Mouse (Mus musculus): ENCODE results near the gene Plekhg4. TPM values are rescaled to one million over a fixed set of nuclear protein-coding genes. Genes with fewer than 3 reads are reported as not detected.

The Plekhg4 gene
- polyA plus RNA-seq, 1 experiment: not detected

GRCm38 (mm10) chr8:105361751-105362702 is 11.0 kb upstream of the Plekhg4 start:
- TF ChIP-seq POLR2A (IDR thresholded peaks at IDR 0.05; ENCODE audit: borderline replicate concordance, low read depth, low read length) (no peak), CTCF (IDR thresholded peaks at IDR 0.05; ENCODE audit: low read depth, low read length) (no peak)
- H3K4me3 ChIP-seq (ENCODE audit: insufficient read depth, low read length): no peak overlapping the region
- peak overlapping the region; percentile 53 for H3K27ac ChIP-seq (ENCODE audit: insufficient read depth, low read depth, low read length)
- peaks cover 16% of the 10 kb centered on the region for H3K4me1 ChIP-seq (ENCODE audit: control insufficient read depth, insufficient read depth, low read length)

- no peak for TF ChIP-seq POLR2A (IDR thresholded peaks at IDR 0.05; ENCODE audit: borderline replicate concordance, low read depth, low read length)
- 0 out of 2 replicates have a peak, but pooled peaks have one; percentile 11 for TF ChIP-seq CTCF (IDR thresholded peaks at IDR 0.05; ENCODE audit: low read depth, low read length)
- H3K4me3 ChIP-seq (ENCODE audit: insufficient read depth, low read length): no peak overlapping the region
- no peak overlapping the region for H3K27ac ChIP-seq (ENCODE audit: insufficient read depth, low read depth, low read length)
- peaks cover 10% of the 10 kb centered on the region for H3K4me1 ChIP-seq (ENCODE audit: control insufficient read depth, insufficient read depth, low read length)
Observed at GRCm38 (mm10) chr8:105367107-105367506, 6.0 kb upstream of the Plekhg4 start.

DNA sequence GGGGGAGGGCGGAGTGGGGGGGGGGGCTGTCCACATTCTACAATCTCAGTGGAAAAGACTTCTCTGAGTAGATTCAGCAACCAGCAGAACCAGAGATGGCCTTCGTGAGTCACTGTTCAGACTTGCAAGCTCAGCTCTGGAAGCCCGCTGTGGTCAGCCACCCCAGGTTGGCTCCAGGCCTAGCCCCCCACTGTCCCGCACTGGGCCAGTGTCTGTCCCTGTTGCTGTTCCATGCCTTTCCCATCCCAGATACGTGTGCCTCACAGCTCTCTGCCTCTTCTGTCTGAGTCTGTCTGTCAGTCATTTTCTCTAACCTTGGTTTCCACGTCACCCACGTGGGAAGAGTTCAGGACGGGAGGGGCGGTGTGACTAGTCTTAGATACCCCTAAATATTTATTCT is 601 bp upstream of the Plekhg4 start:
- Histone ChIP-seq H3K4me1 (ENCODE audit: control insufficient read depth, insufficient read depth, low read length) (0 out of 2 replicates have a peak, but pooled peaks cover 2% of the 10 kb centered on the region), H3K4me3 (ENCODE audit: insufficient read depth, low read length) (no peak overlapping the region), H3K27ac (ENCODE audit: insufficient read depth, low read depth, low read length) (no peak overlapping the region)
- TF ChIP-seq POLR2A (IDR thresholded peaks at IDR 0.05; ENCODE audit: borderline replicate concordance, low read depth, low read length) (no peak), CTCF (IDR thresholded peaks at IDR 0.05; ENCODE audit: low read depth, low read length) (no peak)

- Histone ChIP-seq H3K4me3 (ENCODE audit: insufficient read depth, low read length) (no peak overlapping the region), H3K27ac (ENCODE audit: insufficient read depth, low read depth, low read length) (no peak overlapping the region), H3K4me1 (ENCODE audit: control insufficient read depth, insufficient read depth, low read length) (0 out of 2 replicates have a peak, but pooled peaks cover 2% of the 10 kb centered on the region)
- TF ChIP-seq CTCF (IDR thresholded peaks at IDR 0.05; ENCODE audit: low read depth, low read length) (peak; percentile 25; the same call in 1 of the 2 replicates), POLR2A (IDR thresholded peaks at IDR 0.05; ENCODE audit: borderline replicate concordance, low read depth, low read length) (no peak)
Observed at GRCm38 (mm10) chr8:105374513-105374966, 1.5 kb downstream of the Plekhg4 start.

GRCm38 (mm10) chr8:105378673-105379072 is 5.6 kb downstream of the Plekhg4 start:
- H3K4me1 ChIP-seq (ENCODE audit: control insufficient read depth, insufficient read depth, low read length): no peaks in the 10 kb centered on the region

DNA sequence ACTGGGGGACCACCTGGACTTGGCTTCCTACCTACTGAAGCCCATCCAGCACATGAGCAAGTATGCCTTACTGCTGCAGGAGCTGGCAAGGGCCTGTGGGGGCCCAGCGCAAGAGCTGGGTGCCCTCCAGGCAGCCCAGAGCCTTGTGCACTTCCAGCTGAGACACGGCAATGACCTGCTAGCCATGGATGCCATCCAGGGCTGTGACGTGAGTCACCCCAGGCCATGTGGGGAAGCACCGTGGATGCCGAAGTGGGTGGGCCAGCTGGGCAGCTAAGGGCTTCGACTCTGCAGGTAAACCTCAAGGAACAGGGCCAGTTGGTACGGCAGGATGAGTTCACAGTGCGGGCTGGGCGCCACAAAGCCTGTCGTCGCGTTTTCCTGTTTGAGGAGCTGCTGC is 7.2 kb downstream of the Plekhg4 start:
- TF ChIP-seq CTCF (IDR thresholded peaks at IDR 0.05; ENCODE audit: low read depth, low read length) (no peak), POLR2A (IDR thresholded peaks at IDR 0.05; ENCODE audit: borderline replicate concordance, low read depth, low read length) (no peak)
- H3K4me3 ChIP-seq (ENCODE audit: insufficient read depth, low read length): no peak overlapping the region
- no peak overlapping the region for H3K27ac ChIP-seq (ENCODE audit: insufficient read depth, low read depth, low read length)
- H3K4me1 ChIP-seq (ENCODE audit: control insufficient read depth, insufficient read depth, low read length): peaks cover 9% of the 10 kb centered on the region

More at GRCm38 (mm10) chr8:105378673-105379072, 5.6 kb downstream of the Plekhg4 start:
- Histone ChIP-seq H3K27ac (ENCODE audit: insufficient read depth, low read depth, low read length) (no peak overlapping the region), H3K4me3 (ENCODE audit: insufficient read depth, low read length) (no peak overlapping the region)
- no peak for TF ChIP-seq POLR2A (IDR thresholded peaks at IDR 0.05; ENCODE audit: borderline replicate concordance, low read depth, low read length)
- no peak for TF ChIP-seq CTCF (IDR thresholded peaks at IDR 0.05; ENCODE audit: low read depth, low read length)

DNA sequence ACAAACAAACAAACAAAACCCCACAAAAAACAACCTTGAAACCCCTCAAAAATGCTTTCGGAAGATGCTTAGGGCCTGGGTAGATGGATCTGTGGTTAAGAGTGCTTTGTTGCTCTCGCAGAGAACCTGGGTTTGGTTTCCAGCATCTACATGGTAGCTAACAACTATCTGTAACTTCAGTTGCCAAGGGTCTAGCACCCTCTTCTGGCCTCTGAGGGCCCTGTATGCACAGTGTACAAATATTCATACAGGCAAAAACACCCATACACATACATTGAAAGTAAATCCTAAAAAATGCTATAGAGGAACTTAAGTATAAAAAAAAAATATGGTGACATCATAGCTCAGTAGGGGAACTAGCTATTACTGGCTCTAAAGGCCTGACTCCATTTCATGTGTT is 11.0 kb downstream of the Plekhg4 start:
- TF ChIP-seq CTCF (IDR thresholded peaks at IDR 0.05; ENCODE audit: low read depth, low read length): no peak
- TF ChIP-seq POLR2A (IDR thresholded peaks at IDR 0.05; ENCODE audit: borderline replicate concordance, low read depth, low read length): no peak
- peaks cover 18% of the 10 kb centered on the region for H3K4me1 ChIP-seq (ENCODE audit: control insufficient read depth, insufficient read depth, low read length)
- no peak overlapping the region for H3K4me3 ChIP-seq (ENCODE audit: insufficient read depth, low read length)
- no peak overlapping the region for H3K27ac ChIP-seq (ENCODE audit: insufficient read depth, low read depth, low read length)

GRCm38 (mm10) chr8:105387151-105387550 is 14.1 kb downstream of the Plekhg4 start:
- Histone ChIP-seq H3K4me3 (ENCODE audit: insufficient read depth, low read length) (no peak overlapping the region), H3K4me1 (ENCODE audit: control insufficient read depth, insufficient read depth, low read length) (peaks cover 18% of the 10 kb centered on the region), H3K27ac (ENCODE audit: insufficient read depth, low read depth, low read length) (no peak overlapping the region)
- TF ChIP-seq CTCF (IDR thresholded peaks at IDR 0.05; ENCODE audit: low read depth, low read length) (no peak), POLR2A (IDR thresholded peaks at IDR 0.05; ENCODE audit: borderline replicate concordance, low read depth, low read length) (no peak)

DNA sequence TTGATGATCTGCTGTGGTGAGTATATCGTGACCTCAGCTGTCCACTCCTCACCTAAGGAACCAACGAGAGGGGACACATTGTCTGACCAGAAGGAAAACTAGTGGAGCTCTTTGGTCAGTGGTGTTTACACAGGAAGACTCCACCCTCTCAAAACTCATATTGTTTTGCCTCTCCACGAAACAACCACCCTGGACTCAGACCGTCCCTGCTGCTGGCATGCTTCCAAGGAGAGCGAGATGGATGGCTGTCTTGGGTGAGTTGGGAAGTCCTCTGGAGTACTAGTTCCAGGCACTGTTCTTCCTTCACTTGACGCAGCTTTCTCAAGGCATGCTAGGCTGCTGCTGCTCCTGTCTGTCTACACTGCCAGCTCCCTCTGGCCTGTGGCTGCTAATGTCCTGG is 16.0 kb downstream of the Plekhg4 start:
- H3K27ac ChIP-seq (ENCODE audit: insufficient read depth, low read depth, low read length): no peak overlapping the region
- TF ChIP-seq CTCF (IDR thresholded peaks at IDR 0.05; ENCODE audit: low read depth, low read length): no peak
- no peak for TF ChIP-seq POLR2A (IDR thresholded peaks at IDR 0.05; ENCODE audit: borderline replicate concordance, low read depth, low read length)
- peaks cover 30% of the 10 kb centered on the region for H3K4me1 ChIP-seq (ENCODE audit: control insufficient read depth, insufficient read depth, low read length)
- H3K4me3 ChIP-seq (ENCODE audit: insufficient read depth, low read length): no peak overlapping the region
